Mouse (Mus musculus) stomach, postnatal 0 days (tissue): ENCODE data around the gene Map4k3.

Source experiments
- CTCF ChIP-seq: IDR thresholded peaks from 2 replicates; pipeline ENCODE4 v1.5.1; 2016; ENCODE audit warnings: antibody characterized with exemption, low read depth, mild to moderate bottlenecking, moderate library complexity
- EP300 ChIP-seq: optimal IDR thresholded peaks from 2 replicates; pipeline ENCODE3; 2016; ENCODE audit warnings: antibody characterized with exemption

DNA sequence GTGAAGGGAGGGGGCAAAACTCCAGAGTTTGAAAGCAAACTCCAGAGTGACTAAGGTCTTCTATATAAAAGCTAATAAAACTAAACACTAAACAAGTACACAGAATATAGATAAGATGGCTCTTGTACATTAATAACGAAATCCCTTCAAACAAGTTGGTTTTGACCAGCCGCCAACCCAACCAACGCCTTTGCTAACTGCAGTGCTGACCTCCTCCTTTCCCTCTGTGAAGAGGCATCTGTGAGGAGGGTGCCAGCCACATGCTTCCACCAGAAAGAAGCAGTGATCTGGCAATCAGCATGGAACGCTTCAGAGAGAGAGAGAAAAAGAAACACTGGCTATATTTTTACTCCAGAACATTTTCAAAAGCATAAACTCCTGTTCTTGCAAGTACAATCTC, 21.1 kb downstream of the Map4k3 start:
- no peak for TF ChIP-seq CTCF
- TF ChIP-seq EP300, result no peak
